In the genomic region with DNA sequence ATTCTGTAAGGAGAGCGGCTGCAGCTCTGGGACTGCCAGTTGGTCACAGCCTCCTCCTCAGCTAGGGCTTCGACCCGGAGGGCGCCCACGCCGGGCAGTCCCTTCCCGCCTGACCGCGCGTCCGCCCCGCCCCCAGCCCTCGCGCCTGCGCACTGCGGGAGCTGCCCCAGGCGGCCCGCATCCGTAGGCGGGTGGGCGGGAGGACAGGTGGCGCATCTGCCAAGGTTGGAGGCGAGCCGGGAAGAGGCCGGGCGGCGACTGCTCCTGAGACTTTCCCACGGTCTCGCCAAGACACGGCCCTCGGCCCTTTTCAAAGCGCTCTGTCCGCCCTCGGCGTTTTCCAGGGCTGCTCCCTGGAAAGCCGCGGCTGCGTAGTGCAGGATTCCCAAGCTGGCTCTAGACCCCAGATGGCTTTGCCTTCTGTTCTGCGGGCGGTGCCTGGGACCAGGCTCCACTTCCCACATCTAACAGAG, we compare ENCODE assay signal across 8 mouse cellular contexts. TPM values are rescaled to one million over a fixed set of nuclear protein-coding genes. Genes with fewer than 3 reads are reported as not detected.
A peak's percentile ranks its signal among the peaks of the same experiment; 100 is the strongest.
DNase-seq lines count a peak whose midpoint lies in the region; ATAC-seq and TF ChIP-seq lines count a peak whose summit lies in the region.

A gene (minus strand): TSS at position 464 of the 473 bp plus-strand sequence.

- H3K4me3 ChIP-seq in hindbrain, postnatal 0 days (ENCODE audit: low read length): peak within 1 kb of the TSS; percentile 57
- H3K4me3 ChIP-seq in midbrain, embryonic 11.5 days (ENCODE audit: low read depth, low read length): peak within 1 kb of the TSS; percentile 59

- H3K9me3 ChIP-seq in hindbrain, postnatal 0 days (ENCODE audit: low read length): no peaks in the 10 kb centered on the region
- no peaks in the 10 kb centered on the region for H3K9me3 ChIP-seq in midbrain, embryonic 11.5 days (ENCODE audit: control insufficient read depth, low read length)

- ATAC-seq in hindbrain, postnatal 0 days: peak; percentile 93
- ATAC-seq in midbrain, embryonic 11.5 days (ENCODE audit: low FRiP score): peak; percentile 83
- no peak for ATAC-seq in megakaryocyte-erythroid progenitor cell, adult 5-6 weeks (replicated peaks; ENCODE audit: low FRiP score, low TSS enrichment, poor library complexity, severe bottlenecking)

- no peaks in the 10 kb centered on the region for H3K27me3 ChIP-seq in hindbrain, postnatal 0 days (ENCODE audit: insufficient read depth, low read length)
- peaks cover 30% of the 10 kb centered on the region for H3K27me3 ChIP-seq in midbrain, embryonic 11.5 days (ENCODE audit: control insufficient read depth, insufficient read depth, low read length)

- WGBS in hindbrain, postnatal 0 days: under 1% methylated on average over 40 of the region's 40 CpGs
- under 1% methylated on average over 34 of the region's 40 CpGs for WGBS in midbrain, embryonic 11.5 days

- no peaks in the 10 kb centered on the region for H3K36me3 ChIP-seq in hindbrain, postnatal 0 days (ENCODE audit: insufficient read depth, low read length)
- no peaks in the 10 kb centered on the region for H3K36me3 ChIP-seq in midbrain, embryonic 11.5 days (ENCODE audit: control insufficient read depth, insufficient read depth, low read length)

- peak within 1 kb of the TSS; percentile 83 for H3K27ac ChIP-seq in hindbrain, postnatal 0 days
- H3K27ac ChIP-seq in midbrain, embryonic 11.5 days (ENCODE audit: low read depth, low read length): no peak within 1 kb of the TSS

- no peak for TF ChIP-seq CTCF in hindbrain, postnatal 0 days (IDR thresholded peaks at IDR 0.05; ENCODE audit: low read depth)

- peak within 1 kb of the TSS; percentile 71 for H3K9ac ChIP-seq in hindbrain, postnatal 0 days (replicated peaks; ENCODE audit: low read length)
- H3K9ac ChIP-seq in midbrain, embryonic 11.5 days (ENCODE audit: low read length): peak within 1 kb of the TSS; percentile 70

- DNase-seq in adrenal gland, adult 2 months: peak; percentile 84
- peak; percentile 94 to 96 for DNase-seq in cerebellum, postnatal 36 days
- DNase-seq in gastrocnemius, postnatal 10 days: peak; percentile 79
- DNase-seq in hindbrain, postnatal 0 days (ENCODE audit: low spot score): peak; percentile 84
- DNase-seq in left cerebral cortex, postnatal 25 days (ENCODE audit: low spot score in 2 of 2): peak; percentile 85 to 88
- peak; percentile 98 for DNase-seq in midbrain, embryonic 11.5 days (ENCODE audit: low spot score, missing footprints)
- peak; percentile 90 for DNase-seq in right cerebral cortex, postnatal 4 days

- H3K4me1 ChIP-seq in hindbrain, postnatal 0 days (ENCODE audit: insufficient read depth, low read length): peaks cover 11% of the 10 kb centered on the region; the same call in 1 of the 2 replicates
- peaks cover 13% of the 10 kb centered on the region; the same call in 1 of the 2 replicates for H3K4me1 ChIP-seq in midbrain, embryonic 11.5 days (ENCODE audit: control insufficient read depth, insufficient read depth, low read length)

- intact Hi-C loops in left cerebral cortex, postnatal 25 days (cut with DNase I): loop anchor here (1.0 to 5.0 kb wide), 3 partner anchors 13 to 216 kb away; a partner anchor contains a TSS

- H3K4me2 ChIP-seq in hindbrain, postnatal 0 days (ENCODE audit: low read depth, low read length): peak within 1 kb of the TSS; percentile 74
- peak within 1 kb of the TSS; percentile 77 for H3K4me2 ChIP-seq in midbrain, embryonic 11.5 days

RNA-seq across cellular contexts. Expression of the gene that starts here (rescaled TPM):
- under 1 TPM in 1 of 2 experiments, not detected in 1; 0.12 TPM for total RNA-seq in adrenal gland, adult 2 months (2021)
- 0.27 and 2.3 TPM in 2 replicates for polyA plus RNA-seq in adrenal gland, adult 2 months (2012; rRNA removed)
- total RNA-seq in gastrocnemius, postnatal 10 days (2021): 1 to 10 TPM in 1 of 2 experiments, under 1 TPM in 1; 0.20 to 1.0 TPM
- 1.3 and 4.2 TPM in 2 replicates for total RNA-seq in hindbrain, postnatal 0 days (2014; rRNA removed)
- polyA plus RNA-seq in hindbrain, postnatal 0 days (2015; fragmentation: Nextera tagmentation; extraction: Ambion mirVana): 5.2 and 5.5 TPM in 2 replicates
- total RNA-seq in left cerebral cortex, postnatal 25 days (2021): 1 to 10 TPM; 1.1 to 1.3 TPM
- 2.3 and 3.4 TPM in 2 replicates for polyA plus RNA-seq in midbrain, embryonic 11.5 days (2014; fragmentation: Nextera tagmentation; extraction: Ambion mirVana)
- 1.3 and 3.5 TPM in 2 replicates for total RNA-seq in megakaryocyte-erythroid progenitor cell, adult 5-6 weeks (2014; fragmentation: Nextera tagmentation)
- total RNA-seq in megakaryocyte-erythroid progenitor cell, adult 5-6 weeks (2017): 2.4 TPM in 1 of 2 replicates, not detected in the other
